Mouse (Mus musculus) midbrain, postnatal 0 days (tissue): ENCODE measurements around the gene Ankrd50. TPM values are rescaled to one million over a fixed set of nuclear protein-coding genes. Genes with fewer than 3 reads are reported as not detected.

Experiments used
- ATAC-seq: fragments of 200-750 bp; cut with Nextera tagmentation; 2 replicates; pipeline ENCODE4 v1.8.0; 2017; ENCODE audit warnings: moderate number of reproducible peaks, mild to moderate bottlenecking, moderate TSS enrichment, moderate library complexity; ENCODE audit not compliant: low FRiP score
- DNase-seq: peaks from one replicate; pipeline ENCODE4 v3.0.0-alpha.2; 2015; ENCODE audit warnings: low spot score
- H3K27ac ChIP-seq: fragments of 300-500 bp; sonication (generic); 2 replicates; pipeline ENCODE4 v1.5.1; 2014; ENCODE audit warnings: low read depth, mild to moderate bottlenecking, low read length, mixed read lengths
- H3K27me3 ChIP-seq: fragments of 300-500 bp; sonication (generic); 2 replicates; pipeline ENCODE4 v1.6.1; 2014; ENCODE audit warnings: low read length, control low read depth, mixed read lengths; ENCODE audit not compliant: insufficient read depth
- H3K36me3 ChIP-seq: fragments of 300-500 bp; sonication (generic); 2 replicates; pipeline ENCODE4 v1.6.1; 2014; ENCODE audit warnings: low read length, control low read depth, mixed read lengths; ENCODE audit not compliant: insufficient read depth
- H3K4me1 ChIP-seq: fragments of 300-500 bp; sonication (generic); 2 replicates; pipeline ENCODE4 v1.6.1; 2014; ENCODE audit warnings: mild to moderate bottlenecking, control low read depth, antibody characterized with exemption, low read length, mixed read lengths; ENCODE audit not compliant: insufficient read depth
- H3K4me2 ChIP-seq: fragments of 300-500 bp; sonication (generic); 2 replicates; pipeline ENCODE4 v1.6.1; 2014; ENCODE audit warnings: low read depth, mild to moderate bottlenecking, low read length, mixed read lengths; ENCODE audit not compliant: poor library complexity, severe bottlenecking
- H3K4me3 ChIP-seq: fragments of 300-500 bp; sonication (generic); 2 replicates; pipeline ENCODE4 v1.5.1; 2014; ENCODE audit warnings: low read depth, mild to moderate bottlenecking, low read length, moderate library complexity
- H3K9ac ChIP-seq: fragments of 300-500 bp; sonication (generic); replicated peaks from 2 replicates; pipeline ENCODE4 v1.6.1; 2014; ENCODE audit warnings: mild to moderate bottlenecking, low read length, moderate library complexity, mixed read lengths; ENCODE audit not compliant: poor library complexity, severe bottlenecking
- H3K9me3 ChIP-seq: fragments of 300-500 bp; sonication (generic); 2 replicates; pipeline ENCODE4 v1.6.1; 2016; ENCODE audit warnings: low read length, control low read depth
- CTCF ChIP-seq: IDR thresholded peaks from 2 replicates; pipeline ENCODE4 v1.5.1; 2016; ENCODE audit warnings: antibody characterized with exemption, mild to moderate bottlenecking
- WGBS: fragments of 180-500 bp; shearing (Covaris S2); extraction: QIAGEN DNeasy Blood & Tissue Kit; methylation state at CpG from one replicate; pipeline ENCODE4 v1.1.7; 2014; 5-methylcytosine and 5-hydroxymethylcytosine counted together
- polyA plus RNA-seq: library from polyadenylated mRNA; unstranded; fragments of >200 nt; fragmentation: Nextera tagmentation; extraction: Ambion mirVana; gene quantifications from 2 replicates; pipeline ENCODE4 v1.2.1, GENCODE M21; 2015
- total RNA-seq: library from RNA; depleted of rRNA; stranded (reverse); fragments of >200 nt; gene quantifications from 2 replicates; pipeline ENCODE4 v1.2.3, GENCODE M21; 2014

Gene Ankrd50
- total and polyA plus RNA-seq, 2 experiments from 2014 or later = 14.9 to 72.7 TPM

GRCm38 (mm10) chr3:38446586-38446985 lies 38.1 kb downstream of the Ankrd50 start:
- Histone ChIP-seq H3K36me3 (peaks cover 6% of the 10 kb centered on the region), H3K9me3 (peaks cover 5% of the 10 kb centered on the region; the same call in 1 of the 2 replicates), H3K4me1 (no peaks in the 10 kb centered on the region), H3K4me3 (no peak overlapping the region), H3K27ac (no peak overlapping the region), H3K9ac (no peak overlapping the region), H3K4me2 (no peak overlapping the region), H3K27me3 (no peaks in the 10 kb centered on the region)
- DNase-seq (no peak), ATAC-seq (no peak)
- WGBS = 91% methylated on average over 9 of the region's 9 CpGs
- no peak for TF ChIP-seq CTCF

GRCm38 (mm10) chr3:38443875-38444274 lies 40.8 kb downstream of the Ankrd50 start:
- WGBS = 45% methylated on average over 4 of the region's 4 CpGs
- ATAC-seq (no peak), DNase-seq (peak; percentile 22)
- Histone ChIP-seq H3K36me3 (no peaks in the 10 kb centered on the region), H3K27ac (no peak overlapping the region), H3K9me3 (no peaks in the 10 kb centered on the region), H3K4me1 (no peaks in the 10 kb centered on the region), H3K27me3 (no peaks in the 10 kb centered on the region), H3K9ac (no peak overlapping the region), H3K4me2 (no peak overlapping the region), H3K4me3 (no peak overlapping the region)
- no peak for TF ChIP-seq CTCF

DNA sequence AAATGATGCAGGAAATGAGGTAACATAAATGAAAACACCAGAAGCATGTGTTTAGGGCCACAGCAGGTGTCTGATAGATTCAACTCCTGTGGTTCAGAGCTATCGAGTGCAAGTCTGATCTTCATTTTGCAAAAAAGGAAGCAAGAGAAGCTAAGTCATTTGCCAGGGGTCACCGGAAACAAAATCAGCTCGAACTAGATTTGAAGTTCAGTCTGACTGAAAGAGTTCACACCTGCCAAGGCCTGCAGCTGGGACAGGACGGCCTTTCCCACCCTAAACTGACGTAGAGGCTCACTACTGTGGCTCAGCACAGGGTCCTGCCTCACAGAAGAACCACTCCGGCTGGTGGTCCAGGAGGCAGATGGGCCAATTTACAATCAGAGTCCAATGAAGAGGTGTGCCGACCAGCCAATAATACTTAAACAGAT lies 44.1 kb downstream of the Ankrd50 start:
- no peak for ATAC-seq
- H3K36me3 ChIP-seq = no peaks in the 10 kb centered on the region
- TF ChIP-seq CTCF = no peak
- no peak overlapping the region for H3K4me3 ChIP-seq
- no peaks in the 10 kb centered on the region for H3K9me3 ChIP-seq
- no peak for DNase-seq
- H3K4me2 ChIP-seq = no peak overlapping the region
- no peak overlapping the region for H3K27ac ChIP-seq
- no peaks in the 10 kb centered on the region for H3K4me1 ChIP-seq
- H3K9ac ChIP-seq = no peak overlapping the region
- no peaks in the 10 kb centered on the region for H3K27me3 ChIP-seq
- 78% methylated on average over 7 of the region's 7 CpGs for WGBS

DNA sequence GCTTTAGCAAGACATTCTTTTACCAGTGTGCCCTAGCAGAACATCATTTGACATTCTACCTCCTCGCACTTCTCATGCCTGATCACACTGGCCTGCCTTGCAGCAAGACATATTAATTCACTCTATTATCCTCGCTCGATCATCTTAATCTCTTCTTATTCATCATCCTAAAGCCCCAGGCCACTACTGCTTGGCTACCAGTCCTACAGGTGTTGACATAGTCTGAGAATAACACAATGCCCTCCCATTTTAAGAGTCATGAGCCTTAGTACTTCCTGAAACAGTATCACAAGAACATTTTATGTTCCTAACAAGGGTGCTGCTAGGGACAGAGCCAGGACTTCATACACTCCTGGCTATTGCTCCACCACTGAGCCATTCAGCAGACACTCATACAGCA lies 48.0 kb downstream of the Ankrd50 start:
- no peak overlapping the region for H3K4me2 ChIP-seq
- no peaks in the 10 kb centered on the region for H3K36me3 ChIP-seq
- DNase-seq = no peak
- no peaks in the 10 kb centered on the region for H3K9me3 ChIP-seq
- H3K27ac ChIP-seq = no peak overlapping the region
- peaks cover 3% of the 10 kb centered on the region; the same call in 1 of the 2 replicates for H3K4me1 ChIP-seq
- no peak for TF ChIP-seq CTCF
- no peaks in the 10 kb centered on the region for H3K27me3 ChIP-seq
- no peak overlapping the region for H3K4me3 ChIP-seq
- WGBS = 66% methylated on average over 3 of the region's 3 CpGs
- ATAC-seq = no peak
- no peak overlapping the region for H3K9ac ChIP-seq

DNA sequence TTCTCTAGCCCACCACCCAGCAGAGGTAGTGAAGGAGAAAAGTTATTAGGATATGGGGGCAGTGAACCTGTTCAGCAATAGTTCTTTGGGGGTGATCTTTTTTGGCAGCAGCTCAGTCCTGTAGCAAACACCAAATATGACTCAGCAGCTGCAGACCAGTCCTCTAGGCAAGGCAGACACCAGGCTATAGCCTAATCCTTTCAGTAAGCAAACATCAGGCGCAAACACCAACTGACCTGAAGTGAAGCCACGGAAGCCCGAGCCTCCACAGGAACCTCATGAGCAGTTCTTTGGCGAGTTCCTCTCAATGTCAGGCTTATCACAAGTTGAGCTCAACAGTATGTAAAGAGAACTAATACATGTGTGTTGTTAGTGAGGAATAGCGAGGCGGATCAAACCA lies 48.8 kb downstream of the Ankrd50 start:
- no peaks in the 10 kb centered on the region for H3K27me3 ChIP-seq

GRCm38 (mm10) chr3:38434486-38434885 lies 50.2 kb downstream of the Ankrd50 start:
- Histone ChIP-seq H3K4me1 (peaks cover 3% of the 10 kb centered on the region; the same call in 1 of the 2 replicates), H3K4me3 (no peak overlapping the region), H3K9me3 (no peaks in the 10 kb centered on the region), H3K36me3 (no peaks in the 10 kb centered on the region), H3K4me2 (no peak overlapping the region), H3K27me3 (no peaks in the 10 kb centered on the region), H3K27ac (no peak overlapping the region), H3K9ac (no peak overlapping the region)
- 93% methylated on average over 2 of the region's 2 CpGs for WGBS
- DNase-seq (no peak), ATAC-seq (no peak)
- no peak for TF ChIP-seq CTCF

More for the DNA sequence above, 48.8 kb downstream of the Ankrd50 start:
- no peak for TF ChIP-seq CTCF
- Histone ChIP-seq H3K4me1 (peaks cover 3% of the 10 kb centered on the region; the same call in 1 of the 2 replicates), H3K27ac (no peak overlapping the region), H3K9ac (no peak overlapping the region), H3K9me3 (no peaks in the 10 kb centered on the region), H3K36me3 (no peaks in the 10 kb centered on the region), H3K4me3 (no peak overlapping the region), H3K4me2 (no peak overlapping the region)
- DNase-seq (no peak), ATAC-seq (no peak)
- WGBS = 89% methylated on average over 6 of the region's 6 CpGs
